Mouse (Mus musculus): ENCODE data around the gene Cmss1.
A peak's percentile ranks its signal among the peaks of the same experiment; 100 is the strongest.

Gene Cmss1

DNA sequence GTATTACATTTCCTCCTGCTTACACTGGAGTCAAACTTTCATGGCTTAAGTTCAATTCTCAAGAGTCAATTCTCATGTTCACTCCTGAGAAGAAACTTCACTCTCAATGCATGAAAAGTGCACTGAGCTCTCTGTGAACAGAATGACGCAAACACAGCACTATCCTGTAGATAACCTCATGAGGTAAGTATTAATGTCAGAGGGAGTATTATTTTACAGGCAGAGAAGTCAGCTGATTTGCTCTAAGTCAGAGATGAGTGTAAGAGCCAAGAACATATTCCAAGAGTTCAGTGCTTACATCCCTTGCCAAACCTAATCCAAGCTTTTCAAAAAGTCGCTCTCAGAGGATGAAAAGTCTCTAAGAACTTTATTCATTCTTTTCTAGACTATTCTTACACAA is 128.2 kb downstream of the Cmss1 start:
- DNase-seq (ENCODE audit: low read depth, low spot score) = no peak

GRCm38 (mm10) chr16:57473415-57474085 is 133.1 kb downstream of the Cmss1 start:
- peak; percentile 51 for DNase-seq (ENCODE audit: low read depth, low spot score)

GRCm38 (mm10) chr16:57471071-57471470 is 135.6 kb downstream of the Cmss1 start:
- DNase-seq (ENCODE audit: low read depth, low spot score) = no peak

DNA sequence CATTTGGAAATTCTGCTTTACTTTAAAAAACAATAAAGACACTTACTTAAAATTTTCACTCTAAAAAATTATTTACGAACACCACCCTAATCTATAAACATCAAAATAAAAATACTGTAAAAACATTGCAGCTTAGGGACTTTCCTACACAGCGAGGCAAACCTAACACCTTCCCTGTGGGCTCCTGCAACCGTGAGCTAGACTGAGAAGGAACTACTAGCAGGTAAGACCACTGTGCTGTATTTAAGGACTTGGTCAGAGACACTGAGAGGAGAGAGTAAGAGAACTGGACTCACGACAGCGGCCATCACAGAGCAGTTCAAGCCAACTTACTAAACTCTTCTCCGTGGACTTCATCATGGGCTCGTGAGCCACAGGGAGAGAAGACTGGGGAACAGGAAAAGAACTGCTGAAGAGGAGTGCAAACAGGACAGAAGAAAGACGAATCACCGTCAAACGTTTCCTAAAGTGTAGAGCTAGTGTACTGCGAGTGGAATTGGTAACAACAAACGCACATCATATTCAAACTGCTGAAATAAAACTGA is 136.3 kb downstream of the Cmss1 start:
- DNase-seq (ENCODE audit: low read depth, low spot score) = no peak

GRCm38 (mm10) chr16:57469869-57470268 is 136.8 kb downstream of the Cmss1 start:
- DNase-seq (ENCODE audit: low read depth, low spot score) = no peak

- DNase-seq (ENCODE audit: low read depth, low spot score) = no peak
Measured at GRCm38 (mm10) chr16:57469301-57469700, 137.4 kb downstream of the Cmss1 start.

DNA sequence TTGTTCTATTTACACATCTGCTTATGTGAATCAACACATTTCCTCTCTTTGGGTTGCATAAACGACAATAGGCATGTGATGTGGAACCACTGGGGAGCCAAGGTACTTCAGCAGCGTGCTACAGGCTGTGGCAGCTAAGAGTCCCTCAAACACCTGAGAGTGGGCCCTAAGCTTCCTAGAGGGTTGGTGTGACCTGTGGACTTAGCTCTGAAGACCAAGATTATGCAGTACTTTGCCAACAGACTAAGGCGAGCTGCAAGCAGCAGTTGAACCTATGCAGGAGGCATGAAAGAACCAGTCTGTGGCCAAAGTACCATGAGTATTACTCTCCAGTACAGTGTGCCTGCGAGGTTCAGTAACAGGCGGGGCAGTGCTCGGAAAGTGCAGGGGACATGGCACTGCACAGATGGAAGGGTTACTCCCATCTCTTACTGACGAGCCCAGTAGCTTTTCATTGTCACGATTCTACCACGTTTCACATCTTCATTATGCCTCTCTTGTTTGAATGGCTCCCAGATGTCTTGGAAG is 141.2 kb downstream of the Cmss1 start:
- DNase-seq (ENCODE audit: low read depth, low spot score) = no peak

GRCm38 (mm10) chr16:57456003-57456402 is 150.7 kb downstream of the Cmss1 start:
- DNase-seq (ENCODE audit: low read depth, low spot score) = no peak

DNA sequence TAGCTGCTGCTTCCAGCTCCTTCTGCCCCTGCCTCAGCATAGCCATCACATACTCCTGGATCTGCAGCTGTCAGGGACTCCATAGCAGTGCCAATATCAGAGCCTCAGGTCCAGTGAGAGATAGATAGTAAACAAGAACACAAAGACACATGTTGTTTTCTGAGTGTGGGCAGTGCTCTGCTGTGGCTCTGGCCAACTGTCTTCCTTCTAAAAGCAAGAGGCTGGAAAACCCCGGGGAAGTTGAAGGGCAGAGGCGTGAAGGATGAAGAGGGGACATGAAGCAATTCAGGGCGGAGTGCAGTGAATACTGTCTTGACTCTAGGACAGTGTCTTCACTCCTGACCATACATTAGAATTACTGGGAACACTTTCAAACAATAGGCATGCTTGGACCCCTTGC is 151.1 kb downstream of the Cmss1 start:
- DNase-seq (ENCODE audit: low read depth, low spot score) = no peak

DNA sequence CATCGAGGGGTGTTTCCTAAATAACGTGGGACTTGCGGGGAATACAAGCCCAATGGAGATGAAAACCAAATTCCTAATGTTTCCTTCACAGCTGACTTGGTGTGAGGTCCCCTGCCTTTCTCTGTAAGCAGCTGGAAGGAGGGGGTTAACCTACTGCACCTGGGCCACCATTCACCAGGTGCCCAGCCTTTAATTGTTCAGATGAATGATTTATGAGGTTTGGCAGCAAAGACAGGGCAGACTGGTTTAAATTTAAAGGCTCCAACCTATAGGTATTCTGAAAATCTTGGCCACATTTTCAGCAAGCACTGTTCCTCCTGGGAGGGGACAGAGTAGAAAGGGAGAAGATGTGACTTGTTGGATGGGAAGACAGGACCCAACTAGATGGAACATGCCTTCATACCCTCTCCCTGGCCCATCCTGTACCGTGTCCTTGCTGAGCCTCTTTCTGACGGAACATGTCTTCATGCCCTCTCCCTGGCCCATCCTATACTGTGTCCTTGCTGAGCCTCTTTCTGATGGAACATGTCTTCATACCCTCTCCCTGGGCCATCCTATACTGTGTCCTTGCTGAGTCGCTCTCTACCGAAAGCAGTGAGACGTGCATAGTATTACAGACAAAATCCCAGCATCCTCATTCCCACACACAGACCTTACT is 152.4 kb downstream of the Cmss1 start:
- no peak for DNase-seq (ENCODE audit: low read depth, low spot score)

DNA sequence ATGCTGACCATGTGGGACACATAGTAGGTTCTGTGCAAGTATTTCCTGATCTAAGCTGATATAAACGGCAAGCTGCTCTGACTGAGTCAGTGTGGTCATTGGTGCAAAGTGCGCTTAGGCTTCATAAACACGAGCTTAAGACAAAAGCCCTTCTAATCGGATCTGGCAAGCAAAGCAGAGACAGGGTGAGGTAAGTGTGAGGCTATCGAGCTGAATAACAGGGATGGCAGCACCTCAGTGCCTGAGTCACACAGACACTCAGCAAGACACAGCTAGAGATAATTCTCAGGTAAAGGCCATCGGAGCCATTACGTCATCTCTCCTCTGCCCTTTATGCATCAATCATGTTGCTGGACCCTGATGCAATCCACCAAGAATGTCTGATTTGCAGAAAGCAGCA is 153.7 kb downstream of the Cmss1 start:
- DNase-seq (ENCODE audit: low read depth, low spot score) = peak; percentile 35

DNA sequence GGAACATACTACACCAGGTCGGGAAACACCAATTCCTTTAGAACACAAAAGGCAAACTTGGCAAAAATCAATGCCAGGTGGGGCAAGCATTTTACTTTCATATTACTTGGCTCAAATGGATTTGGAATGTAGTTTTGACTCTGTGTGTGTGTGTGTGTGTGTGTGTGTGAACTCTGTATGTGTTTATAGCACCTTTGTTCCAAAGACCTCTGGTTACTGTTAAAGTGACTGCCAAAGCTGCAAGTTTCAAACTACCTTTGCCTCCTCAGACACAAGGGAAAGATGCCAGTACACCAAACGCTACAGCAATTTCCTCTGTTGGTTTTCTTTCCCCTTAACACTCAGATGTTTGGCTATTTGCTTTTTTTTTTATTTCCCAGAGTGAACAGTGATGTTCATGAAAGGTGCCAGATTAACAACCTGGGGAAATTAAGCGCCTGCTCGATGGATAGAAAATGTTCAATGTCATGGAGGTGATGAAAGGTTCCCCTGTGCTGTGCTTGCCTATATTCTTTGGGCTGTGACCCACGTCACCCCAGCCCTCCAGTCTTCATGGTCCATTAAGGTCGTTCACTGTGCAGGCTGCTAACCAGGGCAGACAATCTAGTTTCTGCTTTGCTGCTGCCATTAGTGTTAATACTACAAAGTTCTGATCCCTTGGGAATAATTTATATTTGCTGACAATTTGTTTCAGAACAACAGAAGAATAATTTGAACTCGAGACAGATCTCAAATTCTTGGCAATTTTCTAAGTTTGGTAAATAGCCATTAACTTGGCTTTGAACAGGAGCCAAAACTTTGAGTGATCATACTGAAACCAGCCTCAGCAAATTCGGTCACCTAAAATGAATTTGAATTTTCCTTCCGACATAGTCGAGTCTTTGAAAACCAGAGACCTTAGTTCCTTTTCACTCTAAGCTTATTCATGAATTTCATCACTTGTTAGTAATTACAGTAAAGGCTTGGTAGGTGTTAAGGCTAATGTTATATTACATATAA is 161.3 kb downstream of the Cmss1 start:
- peak; percentile 48 for DNase-seq (ENCODE audit: low read depth, low spot score)

DNA sequence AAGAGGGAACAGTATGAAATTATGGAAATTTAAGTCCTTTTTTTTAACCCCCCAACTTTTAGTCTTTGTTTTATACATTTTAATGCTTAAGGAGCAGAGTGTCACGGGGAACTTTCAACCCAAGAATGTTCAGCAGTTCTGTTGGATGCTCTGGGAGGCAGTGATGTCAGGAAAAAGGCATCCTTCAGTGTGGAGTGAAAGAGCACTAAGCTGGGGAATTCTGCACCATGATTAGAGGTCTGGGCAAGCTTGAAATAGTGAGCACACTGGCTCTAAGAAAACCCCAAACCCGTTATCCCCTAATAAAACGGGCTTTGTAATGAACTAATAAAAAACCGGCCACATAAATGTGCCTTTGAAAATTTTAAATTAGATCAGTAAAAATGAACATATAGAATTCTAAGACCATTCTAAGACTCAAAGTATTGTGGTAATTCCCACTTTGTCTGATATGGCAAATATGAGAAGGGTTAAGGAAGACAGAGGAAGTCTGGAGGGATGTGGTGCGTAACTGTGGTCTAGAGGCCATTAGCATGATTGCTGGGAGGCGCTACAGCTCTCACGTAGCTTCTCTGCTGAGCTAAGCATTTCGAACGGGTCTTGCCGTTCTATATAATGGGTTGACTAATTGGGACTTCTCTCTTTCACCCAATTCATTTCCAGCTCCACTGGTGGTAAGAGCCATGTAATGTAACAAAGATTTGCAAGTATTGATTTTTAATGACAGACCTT is 165.8 kb downstream of the Cmss1 start:
- no peak for DNase-seq (ENCODE audit: low read depth, low spot score)

- DNase-seq (ENCODE audit: low read depth, low spot score) = no peak
Measured at GRCm38 (mm10) chr16:57439206-57439605, 167.5 kb downstream of the Cmss1 start.

DNA sequence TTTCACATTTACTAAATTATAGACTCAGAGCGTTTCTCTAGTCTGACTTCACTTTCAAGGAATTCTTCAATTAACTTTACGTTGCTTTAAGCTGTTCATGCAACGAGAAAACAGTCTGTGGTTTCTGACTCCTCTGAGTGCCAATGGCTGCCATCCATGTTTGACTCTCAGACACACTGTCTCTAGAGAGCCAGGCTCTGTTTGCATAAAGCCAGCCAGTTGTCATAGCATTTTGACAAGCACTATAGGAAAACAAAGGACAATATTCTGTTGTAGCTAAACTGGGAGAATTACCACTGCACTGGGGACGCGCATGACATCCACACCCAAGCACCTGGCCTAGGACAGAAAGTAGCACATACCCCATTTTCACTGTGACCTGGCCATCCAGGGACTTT is 168.4 kb downstream of the Cmss1 start:
- no peak for DNase-seq (ENCODE audit: low read depth, low spot score)

DNA sequence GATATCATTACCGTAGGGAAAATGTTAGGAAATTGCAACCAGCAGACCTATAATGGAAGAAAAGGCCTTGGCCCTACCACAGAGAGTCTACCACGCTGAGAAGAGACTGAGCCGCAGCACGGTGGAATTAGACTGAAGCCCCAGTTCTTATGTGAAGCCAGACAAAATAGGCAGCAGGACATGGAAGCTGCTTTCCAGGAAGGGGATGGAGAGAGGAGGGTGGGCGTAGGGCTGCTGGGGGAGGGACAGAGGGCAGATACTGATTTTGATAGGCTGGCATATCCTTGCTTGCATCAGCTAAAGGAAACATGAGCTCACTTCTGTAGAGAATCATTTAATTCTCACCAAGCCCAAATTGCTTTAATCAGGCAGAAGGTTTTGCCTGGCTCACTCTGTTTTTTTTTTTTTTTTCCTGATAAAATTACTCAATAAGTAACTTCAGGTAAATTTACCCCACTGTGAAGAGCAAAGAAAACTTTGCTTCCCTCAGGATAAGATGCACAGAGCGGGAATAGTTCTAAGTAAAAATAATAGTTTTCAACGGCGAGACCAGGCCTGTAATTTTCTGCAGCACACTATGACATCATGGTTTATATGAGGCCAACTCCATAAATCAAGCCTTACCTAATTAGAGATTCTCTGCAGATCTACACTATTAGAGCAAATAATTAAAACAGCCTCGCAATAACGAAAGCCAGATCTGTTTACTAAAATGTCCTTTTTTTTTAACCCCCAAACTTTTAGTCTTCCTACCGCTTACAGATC is 169.0 kb downstream of the Cmss1 start:
- DNase-seq (ENCODE audit: low read depth, low spot score) = no peak

DNA sequence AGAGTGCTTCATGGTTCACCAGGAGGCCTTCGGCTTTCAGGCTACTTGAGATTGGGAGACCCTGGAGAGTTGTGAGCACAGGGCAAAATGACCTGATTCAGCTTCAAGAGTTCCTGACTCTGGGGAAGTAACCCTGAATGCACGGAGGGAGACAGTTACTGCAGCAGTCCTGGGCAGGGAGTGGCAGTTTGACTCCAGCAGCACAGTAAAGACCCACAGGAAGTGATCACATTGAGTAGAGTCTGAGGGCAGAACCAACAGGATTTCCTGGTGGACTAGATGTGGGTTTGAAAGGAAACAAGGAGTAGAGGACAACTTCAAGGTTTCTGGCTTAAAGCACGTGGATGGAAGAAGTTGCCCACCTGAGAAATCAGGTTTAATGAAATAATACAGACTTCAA is 172.0 kb downstream of the Cmss1 start:
- no peak for DNase-seq (ENCODE audit: low read depth, low spot score)

DNA sequence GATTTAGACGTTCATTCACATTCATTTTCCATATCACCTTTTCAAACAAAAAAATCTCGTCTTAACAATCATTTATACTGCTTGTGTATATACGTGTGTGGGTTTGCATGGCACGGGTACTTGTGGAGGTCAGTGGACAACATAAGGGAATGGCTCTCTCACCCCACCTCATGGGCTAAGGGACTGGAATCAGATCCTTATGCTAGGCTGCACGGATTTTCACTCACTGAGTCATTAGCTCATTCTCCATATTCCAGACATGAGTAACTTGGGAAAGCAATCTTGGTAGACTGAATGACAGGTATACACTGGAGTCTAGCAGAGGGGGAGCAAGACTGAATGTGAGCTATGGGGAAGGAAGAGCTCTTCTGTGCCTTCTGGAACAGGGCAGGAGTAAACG is 173.0 kb downstream of the Cmss1 start:
- DNase-seq (ENCODE audit: low read depth, low spot score) = no peak

DNA sequence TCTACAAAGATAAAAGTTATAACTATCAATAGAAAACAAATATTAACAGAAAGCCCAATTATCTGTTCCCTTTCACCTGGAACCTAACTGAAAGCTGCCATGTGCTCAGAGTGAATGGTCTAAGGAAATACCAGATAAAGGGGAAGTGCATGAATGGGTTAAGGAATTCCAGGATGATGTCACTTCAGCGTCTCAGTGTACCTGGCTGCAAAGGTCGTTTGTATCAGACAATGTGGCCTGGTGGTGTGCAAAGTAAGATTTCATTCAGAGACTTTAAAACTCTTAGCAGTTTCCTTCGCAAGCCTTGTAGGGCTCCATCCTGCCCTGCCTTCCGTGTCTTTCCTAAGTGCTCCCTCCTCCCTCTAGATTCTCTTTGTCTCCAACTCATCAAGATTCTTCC is 173.5 kb downstream of the Cmss1 start:
- DNase-seq (ENCODE audit: low read depth, low spot score) = no peak

DNA sequence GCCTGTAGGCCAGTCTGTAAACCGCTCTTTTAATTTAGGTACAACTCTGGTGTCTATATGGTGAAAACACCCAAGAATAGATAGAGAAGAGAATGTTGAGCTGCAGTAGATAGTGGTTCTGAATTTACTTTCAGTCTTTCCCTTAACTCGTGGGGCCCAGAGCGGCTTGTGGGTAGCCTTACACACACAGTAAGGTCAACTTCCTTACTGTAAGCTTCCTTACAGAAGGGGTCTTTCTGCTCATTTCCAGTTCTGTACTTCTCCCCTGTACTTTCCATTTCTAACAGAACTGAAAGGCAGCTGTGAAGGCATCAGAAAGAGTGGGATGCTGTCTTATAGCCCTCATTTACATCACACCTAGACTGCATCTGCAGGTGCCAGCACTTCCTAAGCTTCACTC is 175.4 kb downstream of the Cmss1 start:
- no peak for DNase-seq (ENCODE audit: low read depth, low spot score)

Data from mesoderm, embryonic 11.5 days (tissue).